Mouse (Mus musculus): ENCODE data around the gene Fam189a1.

DNA sequence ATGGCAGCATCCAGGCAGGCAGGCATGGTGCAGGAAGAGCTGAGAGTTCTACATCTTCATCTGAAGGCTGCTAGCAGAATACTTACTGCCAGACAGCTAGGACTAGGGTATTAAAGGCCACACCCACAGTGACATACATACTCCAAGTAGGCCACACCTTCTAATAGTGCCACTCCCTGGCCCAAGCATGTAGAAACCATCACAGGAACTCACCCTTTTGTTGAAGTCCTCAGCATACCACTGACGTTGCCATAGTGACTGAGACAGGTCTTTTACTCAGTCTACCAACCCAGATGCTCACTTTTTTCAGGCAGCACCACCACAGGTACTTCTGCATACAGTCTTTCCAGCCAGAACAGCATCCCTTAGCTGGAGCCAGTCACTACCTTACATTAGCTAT, 104.4 kb downstream of the Fam189a1 start:
- no peak for TF ChIP-seq TAL1 (IDR thresholded peaks at IDR 0.05; ENCODE audit: low read length)
- TF ChIP-seq NELFE (IDR thresholded peaks at IDR 0.05; ENCODE audit: low read depth, low read length): no peak
- no peak for TF ChIP-seq CTCF (IDR thresholded peaks at IDR 0.05 in 2 of 3, conservative IDR thresholded peaks at IDR 0.05 in 1 of 3; ENCODE audit: control insufficient read depth in 1 of 3, insufficient read depth in 1 of 3, low read depth in 2 of 3, low read length in 3 of 3, poor library complexity in 1 of 3, severe bottlenecking in 1 of 3)
- TF ChIP-seq SIN3A (IDR thresholded peaks at IDR 0.05; ENCODE audit: low read length): no peak
- TF ChIP-seq MEF2A (IDR thresholded peaks at IDR 0.05; ENCODE audit: extremely low read depth, insufficient replicate concordance, low read depth, low read length, poor library complexity, severe bottlenecking): no peak
- no peak for TF ChIP-seq POLR2AphosphoS5 (IDR thresholded peaks at IDR 0.05; ENCODE audit: borderline replicate concordance, low read depth, low read length)
